Comparison of ENCODE assay signal across 13 mouse cellular contexts in the genomic region with DNA sequence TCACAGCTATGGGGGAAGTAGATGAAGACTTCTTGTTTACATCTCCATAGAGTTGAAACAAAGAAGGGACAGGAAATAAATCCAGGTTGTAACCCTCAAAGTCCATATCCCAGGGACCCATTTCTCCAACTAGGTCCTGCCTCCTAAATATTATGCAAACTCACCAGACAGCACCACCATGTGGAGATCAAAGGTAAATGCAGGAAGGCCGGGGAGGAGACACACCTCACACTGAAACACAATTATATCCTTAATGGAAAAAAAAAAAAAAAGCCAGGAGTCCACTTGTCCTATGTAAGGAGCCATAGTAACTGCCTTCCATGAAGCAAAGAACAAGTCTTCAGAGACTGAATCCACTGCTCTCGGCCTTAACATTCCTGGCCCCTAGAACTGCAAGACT.
DNase-seq lines count a peak whose midpoint lies in the region; ATAC-seq and TF ChIP-seq lines count a peak whose summit lies in the region.
"Had no signal": no experiment of that assay in that cellular context is flagged by ENCODE, and none has a peak within 500 bp of the region (broad histone marks: within the 10 kb centered on the region; RNA-seq: fewer than 3 reads in every experiment).

No protein-coding gene starts in this region.

- no peaks in the 10 kb centered on the region for H3K9me3 ChIP-seq in heart, embryonic 11.5 days (replicated peaks; ENCODE audit: control insufficient read depth, low read length)
- no peaks in the 10 kb centered on the region for H3K9me3 ChIP-seq in lung, embryonic 14.5 days (ENCODE audit: low read depth, low read length)
- H3K9me3 ChIP-seq: hindbrain, embryonic 13.5 days; liver, embryonic 13.5 days had no signal

- peak; percentile 42 for TF ChIP-seq CTCF in lung, embryonic 14.5 days (IDR thresholded peaks at IDR 0.05; ENCODE audit: low read depth)

- peak; percentile 11 to 66 for DNase-seq in adrenal gland, adult (ENCODE audit: inconsistent age in 2 of 2, low spot score in 1 of 2)
- DNase-seq in adrenal gland, postnatal 4 days (ENCODE audit: low spot score in 2 of 2): no peak
- DNase-seq in heart, postnatal 4 days: peak; percentile 5
- no peak for DNase-seq in lung, embryonic 14.5 days
- DNase-seq in lung, postnatal 25 days (ENCODE audit: low spot score): no peak
- peak; percentile 16 for DNase-seq in retina, embryonic 14.5 days (ENCODE audit: low spot score)
- no peak for DNase-seq in MN1 (ENCODE audit: low spot score)
- DNase-seq: cerebellum, adult 11-12 months; heart, adult 18-20 months; liver, embryonic 13.5 days had no signal

- H3K27me3 ChIP-seq in heart, embryonic 11.5 days (ENCODE audit: control insufficient read depth, insufficient read depth, low read length): no peaks in the 10 kb centered on the region
- H3K27me3 ChIP-seq in lung, embryonic 14.5 days (ENCODE audit: insufficient read depth, low read length): no peaks in the 10 kb centered on the region
- H3K27me3 ChIP-seq: hindbrain, embryonic 13.5 days; liver, embryonic 13.5 days; megakaryocyte, embryonic 14.5 days had no signal

- no peaks in the 10 kb centered on the region for H3K4me1 ChIP-seq in heart, embryonic 11.5 days (ENCODE audit: control insufficient read depth, insufficient read depth, low read length)
- H3K4me1 ChIP-seq in lung, embryonic 14.5 days (ENCODE audit: insufficient read depth): no peaks in the 10 kb centered on the region
- H3K4me1 ChIP-seq: liver, embryonic 13.5 days; megakaryocyte, embryonic 14.5 days had no signal

- no peak overlapping the region for H3K27ac ChIP-seq in heart, embryonic 11.5 days (ENCODE audit: low read depth, low read length)
- no peak overlapping the region for H3K27ac ChIP-seq in lung, embryonic 14.5 days (ENCODE audit: low read depth)
- H3K27ac ChIP-seq: hindbrain, embryonic 13.5 days; liver, embryonic 13.5 days had no signal

- no peak overlapping the region for H3K4me2 ChIP-seq in heart, embryonic 11.5 days
- H3K4me2 ChIP-seq in lung, embryonic 14.5 days: no peak overlapping the region
- H3K4me2 ChIP-seq: hindbrain, embryonic 13.5 days; liver, embryonic 13.5 days had no signal

- no peaks in the 10 kb centered on the region for H3K36me3 ChIP-seq in heart, embryonic 11.5 days (ENCODE audit: control insufficient read depth, insufficient read depth, low read length)
- H3K36me3 ChIP-seq in lung, embryonic 14.5 days (ENCODE audit: insufficient read depth): no peaks in the 10 kb centered on the region
- H3K36me3 ChIP-seq: hindbrain, embryonic 13.5 days; liver, embryonic 13.5 days had no signal

- 78% methylated on average over 2 of the region's 2 CpGs for WGBS in heart, embryonic 11.5 days (ENCODE audit: insufficient replicate concordance)
- 82% methylated on average over 2 of the region's 2 CpGs for WGBS in lung, embryonic 14.5 days

- ATAC-seq in heart, embryonic 11.5 days (replicated peaks; ENCODE audit: insufficient number of reproducible peaks, low FRiP score, low TSS enrichment): no peak
- ATAC-seq in lung, embryonic 14.5 days (ENCODE audit: insufficient read depth): no peak

- no peak overlapping the region for H3K4me3 ChIP-seq in heart, embryonic 11.5 days (ENCODE audit: low read depth, low read length)
- no peak overlapping the region for H3K4me3 ChIP-seq in lung, embryonic 14.5 days (ENCODE audit: low read depth, low read length)
- H3K4me3 ChIP-seq: hindbrain, embryonic 13.5 days; liver, embryonic 13.5 days; megakaryocyte, embryonic 14.5 days had no signal

- H3K9ac ChIP-seq in heart, embryonic 11.5 days (ENCODE audit: low read depth, low read length): no peak overlapping the region
- no peak overlapping the region for H3K9ac ChIP-seq in lung, embryonic 14.5 days
- H3K9ac ChIP-seq: hindbrain, embryonic 13.5 days; liver, embryonic 13.5 days had no signal

Comparison
In these comparisons a context has a peak if more than half of its experiments do, and no peak if none do; other contexts are left out.
1. DNase-seq: peak in adrenal gland, adult (2 of 2), heart, postnatal 4 days (single experiment) and retina, embryonic 14.5 days (single experiment); none in adrenal gland, postnatal 4 days (0 of 2), lung, embryonic 14.5 days (single experiment), lung, postnatal 25 days (single experiment) and MN1 (single experiment).